Mouse (Mus musculus) embryonic facial prominence, embryonic 11.5 days (tissue): Measurements from ENCODE around the gene Iqcf6. TPM values are rescaled to one million over a fixed set of nuclear protein-coding genes. Genes with fewer than 3 reads are reported as not detected.
"Not testable (repeated sequence)": the region's sequence is repeated elsewhere in the genome, so short reads cannot be mapped to it uniquely, and the experiment has no call there.

Source experiments
- ATAC-seq: fragments of 200-750 bp; cut with Nextera tagmentation; replicated peaks from 2 replicates; pipeline ENCODE4 v1.8.0; 2017; ENCODE audit warnings: low read depth; ENCODE audit not compliant: insufficient number of reproducible peaks, low FRiP score, low TSS enrichment
- DNase-seq: peaks from one replicate; pipeline ENCODE4 v3.0.0-alpha.2; 2015; ENCODE audit warnings: low spot score
- H3K27ac ChIP-seq: fragments of 300-500 bp; sonication (generic); replicated peaks from 2 replicates; pipeline ENCODE4 v1.5.1; 2014; ENCODE audit warnings: mild to moderate bottlenecking, low read depth, low read length, control low read depth
- H3K27me3 ChIP-seq: fragments of 300-500 bp; sonication (generic); 2 replicates; pipeline ENCODE4 v1.6.1; 2014; ENCODE audit warnings: mild to moderate bottlenecking, low read length, moderate library complexity, mixed read lengths; ENCODE audit not compliant: control insufficient read depth, insufficient read depth
- H3K36me3 ChIP-seq: fragments of 300-500 bp; sonication (generic); replicated peaks from 2 replicates; pipeline ENCODE4 v1.6.1; 2014; ENCODE audit warnings: low read depth, mild to moderate bottlenecking, low read length, moderate library complexity, mixed read lengths; ENCODE audit not compliant: control insufficient read depth, insufficient read depth
- H3K4me1 ChIP-seq: fragments of 300-500 bp; sonication (generic); 2 replicates; pipeline ENCODE4 v1.6.1; 2014; ENCODE audit warnings: low read length, mixed read lengths; ENCODE audit not compliant: control insufficient read depth, insufficient read depth
- H3K4me2 ChIP-seq: fragments of 300-500 bp; sonication (generic); 2 replicates; pipeline ENCODE4 v1.6.1; 2014; ENCODE audit warnings: low read depth, mild to moderate bottlenecking, control low read depth, low read length, moderate library complexity
- H3K4me3 ChIP-seq: fragments of 300-500 bp; sonication (generic); 2 replicates; pipeline ENCODE4 v1.5.1; 2014; ENCODE audit warnings: low read depth, low read length, control low read depth
- H3K9ac ChIP-seq: fragments of 300-500 bp; sonication (generic); replicated peaks from 2 replicates; pipeline ENCODE4 v1.6.1; 2014; ENCODE audit warnings: mild to moderate bottlenecking, control low read depth, low read length
- H3K9me3 ChIP-seq: fragments of 300-500 bp; sonication (generic); replicated peaks from 2 replicates; pipeline ENCODE4 v1.6.1; 2016; ENCODE audit warnings: mild to moderate bottlenecking, low read length, inconsistent platforms, mixed read lengths; ENCODE audit not compliant: control insufficient read depth
- WGBS: fragments of 180-500 bp; shearing (Covaris S2); extraction: QIAGEN DNeasy Blood & Tissue Kit; methylation state at CpG from one replicate; pipeline ENCODE4 v1.1.7; 2014; 5-methylcytosine and 5-hydroxymethylcytosine counted together
- polyA plus RNA-seq: library from polyadenylated mRNA; unstranded; fragments of >200 nt; fragmentation: Nextera tagmentation; extraction: Ambion mirVana; gene quantifications from 2 replicates; pipeline ENCODE4 v1.2.1, GENCODE M21; 2014

Gene Iqcf6
- polyA plus RNA-seq, 1 experiment from 2014 or later = not detected

- H3K9me3 ChIP-seq = no peaks in the 10 kb centered on the region
- H3K27ac ChIP-seq = no peak overlapping the region
- H3K36me3 ChIP-seq = no peaks in the 10 kb centered on the region
- H3K4me2 ChIP-seq = no peak overlapping the region
- DNase-seq (no peak), ATAC-seq (no peak)
- no peaks in the 10 kb centered on the region for H3K27me3 ChIP-seq
- H3K4me3 ChIP-seq = no peak overlapping the region
- H3K4me1 ChIP-seq = no peaks in the 10 kb centered on the region
- WGBS = 89% methylated on average over 4 of the region's 4 CpGs
- no peak overlapping the region for H3K9ac ChIP-seq
Measured at GRCm38 (mm10) chr9:106610727-106611126, 15.7 kb upstream of the Iqcf6 start.

GRCm38 (mm10) chr9:106613951-106614350, 12.4 kb upstream of the Iqcf6 start:
- no peaks in the 10 kb centered on the region for H3K27me3 ChIP-seq
- WGBS = 72% methylated on average over 2 of the region's 2 CpGs
- H3K36me3 ChIP-seq = no peaks in the 10 kb centered on the region
- H3K9me3 ChIP-seq = no peaks in the 10 kb centered on the region
- H3K4me3 ChIP-seq = no peak overlapping the region
- ATAC-seq (no peak), DNase-seq (no peak)
- H3K27ac ChIP-seq = no peak overlapping the region
- no peak overlapping the region for H3K9ac ChIP-seq
- H3K4me1 ChIP-seq = no peaks in the 10 kb centered on the region
- H3K4me2 ChIP-seq = no peak overlapping the region

- no peaks in the 10 kb centered on the region for H3K36me3 ChIP-seq
- H3K4me2 ChIP-seq = no peak overlapping the region
- no peaks in the 10 kb centered on the region for H3K27me3 ChIP-seq
- H3K4me3 ChIP-seq = no peak overlapping the region
- 39% methylated on average over 3 of the region's 3 CpGs for WGBS
- no peak overlapping the region for H3K27ac ChIP-seq
- no peak for DNase-seq
- H3K4me1 ChIP-seq = no peaks in the 10 kb centered on the region
- no peak overlapping the region for H3K9ac ChIP-seq
- H3K9me3 ChIP-seq = no peaks in the 10 kb centered on the region
- ATAC-seq = no peak
Measured at GRCm38 (mm10) chr9:106614616-106615015, 11.8 kb upstream of the Iqcf6 start.

DNA sequence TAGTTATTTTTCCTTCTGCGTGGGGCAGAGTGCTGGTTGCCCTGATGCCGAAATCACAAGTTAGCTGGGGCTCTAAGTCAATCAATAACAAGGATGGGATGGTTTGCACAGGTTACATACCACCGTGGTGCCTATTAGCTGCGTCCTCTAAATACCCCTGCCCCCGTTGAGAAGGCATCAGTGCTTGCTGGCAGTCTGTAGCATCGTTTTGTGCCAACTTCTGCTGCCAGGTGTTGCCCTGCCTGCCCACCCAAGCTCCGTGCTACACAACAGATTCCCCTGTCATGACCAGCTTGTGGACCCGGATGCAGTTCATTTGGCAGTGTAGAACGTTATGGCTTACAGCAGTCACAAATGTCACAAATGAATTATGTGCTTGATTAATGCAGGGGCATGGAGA, 10.1 kb upstream of the Iqcf6 start:
- 84% methylated on average over 9 of the region's 9 CpGs for WGBS
- no peak overlapping the region for H3K4me3 ChIP-seq
- no peak overlapping the region for H3K4me2 ChIP-seq
- no peak overlapping the region for H3K9ac ChIP-seq
- no peak for DNase-seq
- no peaks in the 10 kb centered on the region for H3K9me3 ChIP-seq
- H3K27me3 ChIP-seq = no peaks in the 10 kb centered on the region
- H3K27ac ChIP-seq = no peak overlapping the region
- ATAC-seq = no peak
- H3K4me1 ChIP-seq = no peaks in the 10 kb centered on the region
- H3K36me3 ChIP-seq = no peaks in the 10 kb centered on the region

- Histone ChIP-seq H3K36me3 (no peaks in the 10 kb centered on the region), H3K9ac (no peak overlapping the region), H3K27me3 (no peaks in the 10 kb centered on the region), H3K27ac (no peak overlapping the region), H3K4me3 (no peak overlapping the region), H3K4me1 (no peaks in the 10 kb centered on the region), H3K4me2 (no peak overlapping the region), H3K9me3 (no peaks in the 10 kb centered on the region)
- DNase-seq (no peak), ATAC-seq (no peak)
- WGBS = 92% methylated on average over 3 of the region's 3 CpGs
Measured at GRCm38 (mm10) chr9:106617496-106617895, 8.9 kb upstream of the Iqcf6 start.

DNA sequence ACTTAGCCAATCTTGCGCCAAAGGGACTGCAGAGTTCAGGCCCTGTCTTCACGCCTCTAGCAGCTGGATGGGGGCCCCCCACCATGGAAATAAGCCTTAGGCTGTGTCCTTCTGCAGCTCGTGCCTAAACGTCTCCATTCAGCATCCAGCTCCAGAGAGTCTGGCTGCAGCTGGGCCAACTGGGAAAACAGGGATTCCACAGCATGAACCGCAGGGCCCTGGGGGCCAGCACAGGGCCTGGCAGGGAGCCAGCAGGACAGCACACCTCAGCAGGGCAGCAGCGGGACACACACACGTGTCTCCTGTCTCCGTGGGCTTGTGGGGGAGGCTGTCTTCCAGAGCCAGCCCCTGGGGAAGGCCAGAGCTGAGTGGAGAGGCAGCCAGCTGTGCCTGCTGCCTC, 1.4 kb downstream of the Iqcf6 start:
- not testable (repeated sequence) for H3K4me3 ChIP-seq, H3K27ac ChIP-seq, H3K27me3 ChIP-seq, H3K4me1 ChIP-seq, ATAC-seq, H3K4me2 ChIP-seq, H3K9me3 ChIP-seq, DNase-seq, H3K36me3 ChIP-seq, H3K9ac ChIP-seq
- WGBS = 22% methylated on average over 7 of the region's 8 CpGs

GRCm38 (mm10) chr9:106632185-106632584, 5.8 kb downstream of the Iqcf6 start:
- H3K27ac ChIP-seq = no peak overlapping the region
- ATAC-seq = no peak
- DNase-seq = no peak
- H3K9ac ChIP-seq = no peak overlapping the region
- H3K27me3 ChIP-seq = no peaks in the 10 kb centered on the region
- H3K4me1 ChIP-seq = no peaks in the 10 kb centered on the region
- H3K4me2 ChIP-seq = no peak overlapping the region
- H3K9me3 ChIP-seq = no peaks in the 10 kb centered on the region
- no peaks in the 10 kb centered on the region for H3K36me3 ChIP-seq
- 66% methylated on average over 5 of the region's 5 CpGs for WGBS
- H3K4me3 ChIP-seq = no peak overlapping the region

- H3K27me3 ChIP-seq = no peaks in the 10 kb centered on the region
- ATAC-seq = no peak
- whole genome bisulfite sequencing = 92% methylated on average over 8 of the region's 8 CpGs
- no peak overlapping the region for H3K4me2 ChIP-seq
- H3K4me1 ChIP-seq = no peaks in the 10 kb centered on the region
- DNase-seq = no peak
- H3K4me3 ChIP-seq = no peak overlapping the region
- no peaks in the 10 kb centered on the region for H3K36me3 ChIP-seq
- H3K9ac ChIP-seq = no peak overlapping the region
- H3K9me3 ChIP-seq = no peaks in the 10 kb centered on the region
- no peak overlapping the region for H3K27ac ChIP-seq
Measured at GRCm38 (mm10) chr9:106638154-106638553, 11.8 kb downstream of the Iqcf6 start.
